Mouse (Mus musculus) lung, postnatal 0 days (tissue): ENCODE measurements around the gene Stpg4. TPM values are rescaled to one million over a fixed set of nuclear protein-coding genes. Genes with fewer than 3 reads are reported as not detected.

Experiments used
- ATAC-seq: fragments of 200-750 bp; cut with Nextera tagmentation; 2 replicates; pipeline ENCODE4 v1.8.0; 2017; ENCODE audit warnings: moderate library complexity
- DNase-seq: peaks from one replicate; pipeline ENCODE4 v3.0.0-alpha.2; 2016; ENCODE audit warnings: low spot score
- H3K27ac ChIP-seq: fragments of 300-500 bp; sonication (generic); 2 replicates; pipeline ENCODE4 v1.5.1; 2014; ENCODE audit warnings: antibody characterized with exemption, mild to moderate bottlenecking, low read length, mixed read lengths
- H3K27me3 ChIP-seq: fragments of 300-500 bp; sonication (generic); replicated peaks from 2 replicates; pipeline ENCODE4 v1.6.1; 2014; ENCODE audit warnings: low read length, mixed read lengths; ENCODE audit not compliant: insufficient read depth
- H3K36me3 ChIP-seq: fragments of 300-500 bp; sonication (generic); 2 replicates; pipeline ENCODE4 v1.6.1; 2014; ENCODE audit warnings: low read length, mixed read lengths; ENCODE audit not compliant: insufficient read depth
- H3K4me1 ChIP-seq: fragments of 300-500 bp; sonication (generic); 2 replicates; pipeline ENCODE4 v1.6.1; 2014; ENCODE audit warnings: antibody characterized with exemption, low read depth, low read length, mixed read lengths; ENCODE audit not compliant: insufficient read depth
- H3K4me2 ChIP-seq: fragments of 300-500 bp; sonication (generic); replicated peaks from 2 replicates; pipeline ENCODE4 v1.6.1; 2014; ENCODE audit warnings: low read depth, mild to moderate bottlenecking, low read length, moderate library complexity, mixed read lengths
- H3K4me3 ChIP-seq: fragments of 300-500 bp; sonication (generic); 2 replicates; pipeline ENCODE4 v1.5.1; 2014; ENCODE audit warnings: low read depth, low read length
- H3K9ac ChIP-seq: fragments of 300-500 bp; sonication (generic); replicated peaks from 2 replicates; pipeline ENCODE4 v1.6.1; 2014; ENCODE audit warnings: low read depth, mild to moderate bottlenecking
- H3K9me3 ChIP-seq: fragments of 300-500 bp; sonication (generic); 2 replicates; pipeline ENCODE4 v1.6.1; 2016; ENCODE audit warnings: low read length, mixed read lengths
- CTCF ChIP-seq: IDR thresholded peaks from 2 replicates; pipeline ENCODE4 v1.5.1; 2016; ENCODE audit warnings: antibody characterized with exemption, mild to moderate bottlenecking
- EP300 ChIP-seq: IDR thresholded peaks from 2 replicates; pipeline ENCODE4 v1.6.1; 2016; ENCODE audit warnings: antibody characterized with exemption, mild to moderate bottlenecking, control low read depth
- WGBS: fragments of 180-500 bp; shearing (Covaris S2); extraction: QIAGEN DNeasy Blood & Tissue Kit; methylation state at CpG from one replicate; pipeline ENCODE4 v1.1.7; 2014; 5-methylcytosine and 5-hydroxymethylcytosine counted together
- polyA plus RNA-seq: library from polyadenylated mRNA; unstranded; fragments of >200 nt; fragmentation: Nextera tagmentation; extraction: Ambion mirVana; gene quantifications from 2 replicates; pipeline ENCODE4 v1.2.1, GENCODE M21; 2015

Stpg4 gene
- polyA plus RNA-seq, 1 experiment from 2014 or later = not detected

DNA sequence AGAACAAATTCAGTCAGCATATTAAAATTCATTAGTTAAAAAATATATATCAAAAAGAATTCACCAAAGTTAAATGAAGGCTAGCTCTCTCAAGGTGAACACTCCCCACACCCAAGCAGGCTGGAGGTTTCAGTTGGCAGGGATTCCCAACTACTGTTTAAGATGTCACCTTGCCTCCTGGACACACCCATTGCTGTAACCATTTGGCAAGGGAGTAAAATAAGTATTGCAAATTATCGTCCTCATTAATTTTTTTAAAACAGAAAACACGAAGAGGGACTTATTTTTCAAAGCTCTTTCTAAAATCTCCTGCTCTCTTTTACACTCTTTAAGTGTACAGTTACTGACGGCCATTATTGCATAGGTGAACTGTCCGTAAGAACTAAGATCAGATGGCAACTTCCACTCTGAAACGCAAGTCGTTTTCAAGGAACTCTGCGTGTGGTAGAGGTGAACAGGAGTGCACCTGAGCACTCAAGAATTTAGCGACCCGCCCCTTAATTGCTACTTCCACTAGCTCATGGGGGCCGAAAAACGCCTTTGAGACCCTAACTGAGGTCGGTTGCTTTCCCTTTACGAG lies 17.9 kb upstream of the Stpg4 start:
- 0 out of 2 replicates have a peak, but pooled peaks have one; percentile 21 for TF ChIP-seq EP300
- no peak for TF ChIP-seq CTCF
- ATAC-seq (no peak), DNase-seq (no peak)
- Histone ChIP-seq H3K4me1 (peaks cover 18% of the 10 kb centered on the region), H3K9me3 (no peaks in the 10 kb centered on the region), H3K4me3 (peak overlapping the region; percentile 98), H3K27me3 (no peaks in the 10 kb centered on the region), H3K36me3 (no peaks in the 10 kb centered on the region), H3K27ac (peak overlapping the region; percentile 95), H3K4me2 (peak overlapping the region; percentile 58), H3K9ac (peak overlapping the region; percentile 97)
- WGBS = under 1% methylated on average over 13 of the region's 13 CpGs

DNA sequence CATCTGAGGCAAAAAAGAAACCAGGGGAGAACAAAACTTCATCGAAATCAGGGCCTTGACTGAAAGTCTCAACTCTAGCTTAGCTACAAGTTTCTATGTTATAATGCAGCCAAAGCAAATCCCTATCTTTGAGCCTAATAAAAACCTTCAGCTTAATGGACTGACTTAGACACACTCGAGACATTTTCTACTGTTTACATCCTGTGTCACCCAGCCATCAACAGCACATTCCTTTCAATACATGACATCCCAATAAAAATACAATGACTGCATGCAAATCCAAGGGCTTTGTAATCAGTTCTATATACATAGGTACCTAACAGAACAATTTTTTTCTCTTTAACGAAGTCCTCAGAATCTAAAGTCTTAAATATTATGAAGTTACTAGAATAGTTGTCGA lies 17.2 kb upstream of the Stpg4 start:
- TF ChIP-seq EP300 (peak; percentile 45), CTCF (no peak)
- Histone ChIP-seq H3K36me3 (no peaks in the 10 kb centered on the region), H3K27me3 (no peaks in the 10 kb centered on the region), H3K4me3 (peak overlapping the region; percentile 28), H3K9me3 (no peaks in the 10 kb centered on the region), H3K4me1 (peaks cover 18% of the 10 kb centered on the region), H3K9ac (no peak overlapping the region), H3K27ac (0 out of 2 replicates have a peak overlapping the region, but pooled peaks have one; percentile 11), H3K4me2 (peak overlapping the region; percentile 45)
- DNase-seq (peak; percentile 68), ATAC-seq (no peak)
- 18% methylated on average over 4 of the region's 4 CpGs for WGBS

DNA sequence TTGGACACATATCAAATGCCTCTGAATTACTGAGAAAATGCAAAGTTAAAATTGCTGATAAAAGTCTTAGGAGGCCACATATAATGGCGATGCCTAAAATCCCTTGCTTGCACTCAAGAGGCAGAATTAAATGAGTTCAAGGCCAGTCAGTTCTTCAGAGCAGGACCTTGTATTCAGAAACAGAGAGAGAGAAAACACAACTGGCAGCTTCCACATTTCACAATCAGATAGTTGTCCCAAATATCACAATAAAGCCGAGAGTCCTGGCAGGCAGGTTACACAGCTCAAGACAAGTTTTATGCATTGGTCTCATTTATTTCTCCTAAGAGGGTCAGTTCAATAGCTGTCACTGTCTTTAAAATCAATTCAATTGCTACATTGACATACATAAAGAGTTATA lies 14.0 kb upstream of the Stpg4 start:
- no peak overlapping the region for H3K4me3 ChIP-seq
- H3K27ac ChIP-seq = no peak overlapping the region
- ATAC-seq = no peak
- no peaks in the 10 kb centered on the region for H3K27me3 ChIP-seq
- H3K36me3 ChIP-seq = no peaks in the 10 kb centered on the region
- no peak for DNase-seq
- H3K4me1 ChIP-seq = peaks cover 11% of the 10 kb centered on the region; the same call in 1 of the 2 replicates
- 40% methylated on average over 2 of the region's 2 CpGs for WGBS
- TF ChIP-seq CTCF (no peak), EP300 (no peak)
- H3K9me3 ChIP-seq = no peaks in the 10 kb centered on the region
- no peak overlapping the region for H3K9ac ChIP-seq
- H3K4me2 ChIP-seq = no peak overlapping the region

DNA sequence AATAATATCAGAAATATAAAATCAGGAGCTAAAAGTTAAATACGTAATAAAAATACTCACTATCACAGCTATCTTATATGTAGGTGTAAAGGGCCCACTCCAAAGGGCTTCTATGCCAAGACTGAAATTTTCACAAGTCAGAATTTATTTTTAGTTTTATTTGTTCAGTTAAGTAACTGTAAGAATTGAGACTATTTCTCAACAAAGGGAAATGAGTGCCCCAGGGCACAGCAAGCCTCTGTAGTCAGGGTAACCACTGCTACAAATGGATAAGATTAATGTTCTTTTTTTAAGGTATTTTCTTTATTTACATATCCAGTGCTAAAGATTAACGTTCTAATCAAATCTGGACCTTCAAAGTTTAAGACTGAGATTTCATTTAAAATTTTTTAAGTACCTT lies 11.9 kb upstream of the Stpg4 start:
- Histone ChIP-seq H3K4me2 (no peak overlapping the region), H3K27me3 (no peaks in the 10 kb centered on the region), H3K9ac (no peak overlapping the region), H3K4me1 (peaks cover 11% of the 10 kb centered on the region; the same call in 1 of the 2 replicates), H3K4me3 (no peak overlapping the region), H3K36me3 (peaks cover 10% of the 10 kb centered on the region; the same call in 1 of the 2 replicates), H3K27ac (no peak overlapping the region), H3K9me3 (no peaks in the 10 kb centered on the region)
- ATAC-seq (peak; percentile 68), DNase-seq (peak; percentile 79)
- TF ChIP-seq CTCF (no peak), EP300 (peak; percentile 23; the same call in 1 of the 2 replicates)
- 55% methylated on average over 2 of the region's 2 CpGs for WGBS

DNA sequence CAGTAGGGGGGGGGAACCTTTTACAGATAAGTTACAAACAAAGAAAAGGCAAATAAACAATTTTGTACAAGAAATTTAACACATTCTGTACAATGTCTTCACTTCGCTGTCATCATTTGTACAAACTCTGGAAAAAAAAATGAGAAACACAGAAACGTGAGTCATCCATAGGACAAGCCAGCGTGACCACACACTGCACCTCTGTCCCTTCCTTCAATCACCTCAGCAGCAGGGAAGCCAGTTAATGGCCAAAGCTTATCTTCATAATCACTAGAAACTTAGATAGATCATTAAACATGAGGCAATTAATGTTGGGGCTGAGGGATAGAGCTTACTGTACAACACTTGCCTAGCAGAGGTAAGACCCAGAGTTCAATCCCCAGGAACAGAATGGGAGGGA lies 6.4 kb upstream of the Stpg4 start:
- Histone ChIP-seq H3K27ac (no peak overlapping the region), H3K9me3 (no peaks in the 10 kb centered on the region), H3K27me3 (no peaks in the 10 kb centered on the region), H3K4me2 (no peak overlapping the region), H3K36me3 (peaks cover 26% of the 10 kb centered on the region; the same call in 1 of the 2 replicates), H3K4me3 (no peak overlapping the region), H3K4me1 (no peaks in the 10 kb centered on the region), H3K9ac (no peak overlapping the region)
- TF ChIP-seq CTCF (no peak), EP300 (no peak)
- WGBS = 86% methylated on average over 3 of the region's 3 CpGs
- ATAC-seq = no peak
- no peak for DNase-seq

DNA sequence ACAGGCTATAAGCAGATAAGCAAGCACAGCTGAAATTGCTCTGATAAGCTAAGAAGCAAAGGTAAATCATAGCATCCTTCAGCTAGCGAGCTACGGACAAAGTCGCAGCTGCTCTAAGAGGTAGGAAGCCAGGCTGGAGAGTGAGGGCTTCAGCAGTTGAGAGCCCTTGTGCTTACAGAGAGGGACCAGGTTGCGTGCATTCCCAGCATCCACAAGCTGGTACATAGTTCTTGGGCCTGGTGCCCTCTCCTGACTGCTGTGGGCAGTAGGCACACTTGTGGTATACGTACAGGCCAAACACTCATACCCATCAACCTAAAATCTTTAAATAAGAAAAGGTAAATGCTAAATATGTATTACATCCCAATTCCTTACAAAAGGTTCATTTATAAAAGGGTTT lies 5.2 kb upstream of the Stpg4 start:
- H3K9ac ChIP-seq = no peak overlapping the region
- no peak overlapping the region for H3K4me2 ChIP-seq
- no peaks in the 10 kb centered on the region for H3K4me1 ChIP-seq
- H3K36me3 ChIP-seq = peaks cover 26% of the 10 kb centered on the region; the same call in 1 of the 2 replicates
- no peaks in the 10 kb centered on the region for H3K9me3 ChIP-seq
- DNase-seq (no peak), ATAC-seq (no peak)
- no peak overlapping the region for H3K27ac ChIP-seq
- TF ChIP-seq EP300 = no peak
- TF ChIP-seq CTCF = 0 out of 2 replicates have a peak, but pooled peaks have one; percentile 9
- no peak overlapping the region for H3K4me3 ChIP-seq
- 64% methylated on average over 5 of the region's 5 CpGs for WGBS
- no peaks in the 10 kb centered on the region for H3K27me3 ChIP-seq
